Mouse (Mus musculus) mouse embryonic stem cell (cell line): ENCODE measurements at regions not wholly inside any gene's neighbourhood (a gene's known extent, or its start where the extent isn't known, plus 50 kb on each side); places are given as distances from the start of the nearest gene placed in this dataset.

Experiments used
- in situ Hi-C, 2 experiments: fragments of 300-500 bp; cut with MboI; formaldehyde crosslinking; loops; 1 replicate in 1 of 2; 3 replicates in 1 of 2; pipeline ENCODE4 v1.14.3; 2019 to 2020; ENCODE audit warnings: low sequenced_read_pairs in 2 of 2, low pct_unique_long_range_greater_than_20kb in 1 of 2, mixed read lengths in 1 of 2; ENCODE audit not compliant: unreplicated experiment in 1 of 2

DNA sequence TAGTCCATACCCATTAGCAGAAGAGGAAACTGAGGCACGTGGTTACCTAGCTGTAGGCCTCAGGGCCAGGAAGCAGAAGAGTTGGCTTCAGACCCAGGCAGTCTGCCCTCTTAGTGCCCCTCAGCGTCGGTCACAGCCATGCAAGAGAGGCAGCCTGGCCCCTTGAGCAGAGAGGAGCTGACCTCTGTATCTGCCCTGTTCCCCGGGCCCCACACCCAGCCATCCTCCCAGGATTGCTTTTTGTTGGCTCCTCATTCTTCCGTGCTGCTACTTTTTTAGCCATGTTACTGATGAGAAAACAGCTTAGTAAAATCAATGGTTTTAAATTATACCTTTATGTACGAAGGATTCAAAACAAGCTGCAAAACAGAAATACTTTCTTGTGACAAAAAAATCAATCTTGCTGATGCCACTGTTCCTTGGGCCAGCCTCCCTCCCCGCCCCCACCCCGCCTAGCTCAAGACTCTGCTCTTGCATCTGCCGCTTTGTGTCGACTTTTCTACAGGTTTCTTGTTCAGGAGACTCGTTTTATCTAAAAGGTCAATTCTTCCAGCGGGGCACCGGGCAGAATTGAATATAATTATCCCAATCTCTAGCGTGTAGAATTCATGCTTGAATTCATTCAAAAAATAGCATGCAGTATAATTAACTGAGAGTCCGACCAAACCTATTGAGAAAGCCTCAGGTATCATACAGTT, 70.8 kb downstream of the Sall1 start:
- in situ Hi-C loops = no loop called here

DNA sequence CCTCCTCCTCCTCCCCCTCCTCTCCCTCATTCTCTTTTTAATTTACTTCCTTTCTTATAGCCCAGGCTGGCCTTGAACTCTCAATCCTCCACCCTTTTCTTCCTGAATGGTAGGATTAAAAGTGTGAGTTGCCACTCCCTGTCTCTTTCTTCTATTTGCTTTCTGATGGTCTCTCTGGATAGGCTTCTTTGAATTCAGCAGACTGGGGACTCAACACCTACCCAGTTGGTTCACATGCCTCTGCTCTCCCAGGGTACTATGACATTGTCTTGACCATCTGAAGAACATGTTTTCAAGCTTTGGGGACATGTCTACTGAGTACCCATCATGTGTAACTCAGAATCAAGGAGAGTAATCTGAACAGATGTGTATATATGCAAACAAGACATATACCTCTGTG, 85.1 kb downstream of the Sall1 start:
- in situ Hi-C loops = loop anchor here in 1 of 2 experiments (5.0 kb wide), 1 partner anchor 43 kb away; no protein-coding TSS in a partner anchor

DNA sequence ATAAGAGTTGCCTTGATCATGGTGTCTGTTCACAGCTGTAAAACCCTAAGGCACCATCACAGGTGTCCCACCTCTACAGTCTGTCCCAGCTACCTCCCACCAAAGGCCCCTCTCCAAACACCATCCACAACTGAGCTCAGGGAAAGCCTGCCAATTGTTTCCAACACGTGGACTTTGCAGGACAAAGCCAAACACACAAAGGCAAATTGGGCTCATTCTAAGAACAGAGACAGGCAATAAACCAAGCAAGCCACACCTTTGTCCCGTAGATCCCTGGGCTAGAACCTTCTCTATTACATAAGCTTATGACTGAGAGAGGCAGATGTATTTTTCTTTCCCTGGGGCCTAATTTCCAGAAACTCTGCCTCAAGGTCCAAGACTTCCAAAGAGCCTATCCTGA, 90.8 kb downstream of the Sall1 start:
- in situ Hi-C loops = no loop called here

DNA sequence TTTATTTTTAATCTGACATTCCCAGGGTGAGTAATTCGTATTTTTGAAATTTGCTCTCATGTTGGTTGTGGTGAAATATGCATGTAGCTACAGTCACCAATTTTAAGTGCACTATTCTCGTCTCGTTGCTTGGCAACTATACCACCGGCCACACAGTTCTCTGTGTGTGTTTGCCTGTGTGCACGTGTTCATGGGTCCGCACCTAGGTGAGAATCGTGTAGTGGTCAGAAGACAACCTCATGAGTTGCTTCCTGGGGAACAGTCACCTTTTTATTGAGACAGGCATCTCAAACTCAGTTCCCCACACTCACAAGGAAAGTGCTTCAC, 92.2 kb downstream of the Sall1 start:
- in situ Hi-C loops = no loop called here

DNA sequence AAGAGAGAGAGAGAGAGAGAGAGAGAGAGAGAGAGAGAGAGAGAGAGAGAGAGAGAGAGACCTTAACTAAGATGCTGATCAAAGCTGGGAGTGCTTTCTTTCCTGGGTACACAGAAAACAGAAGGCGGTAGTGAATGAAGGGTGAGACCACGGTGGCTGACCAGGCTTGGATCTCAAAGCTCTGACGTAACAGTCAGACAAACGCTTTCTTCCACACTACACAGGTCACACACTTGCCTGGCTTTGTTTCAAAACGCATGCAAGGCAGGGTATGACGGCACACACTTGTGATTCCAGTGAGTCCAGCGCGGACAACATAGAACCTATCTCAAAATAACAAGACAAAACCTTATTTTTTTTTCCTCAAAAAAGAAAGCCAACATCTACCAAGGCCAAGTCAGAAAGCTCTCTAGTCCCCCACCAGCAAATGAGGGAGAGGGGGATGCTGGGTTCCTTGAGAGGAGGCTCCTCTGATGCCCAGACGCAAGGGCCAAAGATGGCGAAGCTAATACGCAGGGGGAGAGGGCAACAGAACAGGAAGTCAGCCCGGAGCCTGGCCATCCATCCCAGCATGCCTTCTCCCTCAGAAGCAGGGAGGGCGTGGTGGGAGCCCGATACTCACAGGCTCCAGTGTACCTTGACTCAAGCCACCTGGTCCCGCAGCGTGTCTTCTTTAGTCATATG, 92.7 kb downstream of the Sall1 start:
- in situ Hi-C loops = no loop called here

DNA sequence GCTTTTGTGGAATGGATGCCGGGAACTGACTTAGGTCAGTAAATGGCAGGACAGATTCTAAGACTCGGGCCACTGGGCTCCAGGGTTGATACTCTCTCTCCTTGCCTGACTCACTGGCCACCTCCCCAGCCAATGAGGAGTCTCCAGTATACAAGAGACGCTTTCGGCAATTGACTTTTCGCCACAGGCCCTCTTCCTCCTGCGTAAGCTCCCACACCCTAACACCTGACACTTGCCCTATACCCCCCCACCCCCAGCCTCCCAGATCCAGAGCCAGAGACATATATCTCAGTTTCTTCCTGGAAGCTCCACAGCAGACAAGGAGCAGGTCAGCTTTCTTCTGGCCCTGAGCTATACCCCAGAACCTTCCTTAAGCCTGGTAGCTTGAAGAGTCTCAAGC, 94.0 kb downstream of the Sall1 start:
- in situ Hi-C loops = loop anchor here (5.0 to 10.0 kb wide), 4 partner anchors 52 to 115 kb away; no protein-coding TSS in a partner anchor

DNA sequence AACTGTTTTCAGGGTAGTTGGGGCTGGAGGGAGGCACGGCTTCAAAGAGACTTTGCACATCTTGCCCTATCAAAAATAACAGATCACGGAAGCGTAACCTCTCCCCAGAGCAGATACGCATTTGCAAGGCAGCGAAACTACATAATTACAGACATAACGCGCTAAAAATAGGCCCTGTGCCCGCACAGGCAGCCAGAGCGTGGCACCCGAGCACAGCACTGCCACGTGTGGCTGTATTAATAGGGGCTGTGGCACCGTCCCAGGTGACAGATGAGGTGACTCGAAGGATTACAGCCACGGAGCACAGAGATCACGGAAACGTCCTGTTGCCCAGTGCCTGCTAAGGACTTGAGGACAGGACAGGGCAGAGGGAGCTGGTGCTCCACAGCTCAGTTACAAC, 95.0 kb downstream of the Sall1 start:
- in situ Hi-C loops = loop anchor here (5.0 to 10.0 kb wide), 4 partner anchors 53 to 116 kb away; no protein-coding TSS in a partner anchor

DNA sequence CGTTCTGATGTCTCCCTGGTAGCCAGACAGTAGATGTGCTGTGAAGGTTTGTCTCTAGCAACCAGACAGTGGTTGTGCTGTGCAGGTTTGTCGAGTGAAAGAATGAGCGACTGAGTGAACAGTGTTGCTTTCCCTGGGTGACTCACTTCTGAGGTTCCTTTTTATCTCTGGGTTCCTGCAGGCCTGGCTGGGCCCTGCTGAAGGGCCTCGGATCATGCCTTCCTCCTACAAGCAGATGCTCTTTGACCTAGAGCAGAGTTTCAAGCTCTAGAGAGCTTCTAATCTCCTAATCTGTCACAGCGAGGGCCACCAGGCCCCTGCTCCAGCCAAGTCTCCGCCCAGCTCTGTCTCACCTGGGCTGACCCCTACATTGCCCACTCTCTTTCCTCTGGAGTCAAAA, 95.6 kb downstream of the Sall1 start:
- in situ Hi-C loops = loop anchor here (5.0 to 10.0 kb wide), 4 partner anchors 54 to 116 kb away; no protein-coding TSS in a partner anchor

DNA sequence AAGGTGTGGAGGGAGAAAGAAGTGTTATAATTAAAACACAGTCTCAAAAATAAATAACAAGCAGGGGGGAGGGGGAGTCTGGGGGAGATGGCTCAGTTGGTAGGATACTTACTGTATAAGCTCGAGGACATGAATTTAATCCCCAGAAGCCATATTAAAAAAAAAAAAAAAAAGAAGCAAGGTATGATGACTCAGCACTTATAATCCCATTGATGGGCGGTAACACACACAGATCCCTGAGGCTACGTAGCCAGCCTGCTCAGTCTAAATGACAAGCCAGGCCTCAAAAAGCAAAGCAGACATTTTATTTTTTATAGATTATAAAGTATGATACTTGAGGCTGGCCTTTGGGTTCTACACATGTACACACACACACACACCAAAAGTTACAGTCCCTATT, 96.6 kb downstream of the Sall1 start:
- in situ Hi-C loops = loop anchor here (5.0 to 10.0 kb wide), 4 partner anchors 55 to 117 kb away; no protein-coding TSS in a partner anchor

DNA sequence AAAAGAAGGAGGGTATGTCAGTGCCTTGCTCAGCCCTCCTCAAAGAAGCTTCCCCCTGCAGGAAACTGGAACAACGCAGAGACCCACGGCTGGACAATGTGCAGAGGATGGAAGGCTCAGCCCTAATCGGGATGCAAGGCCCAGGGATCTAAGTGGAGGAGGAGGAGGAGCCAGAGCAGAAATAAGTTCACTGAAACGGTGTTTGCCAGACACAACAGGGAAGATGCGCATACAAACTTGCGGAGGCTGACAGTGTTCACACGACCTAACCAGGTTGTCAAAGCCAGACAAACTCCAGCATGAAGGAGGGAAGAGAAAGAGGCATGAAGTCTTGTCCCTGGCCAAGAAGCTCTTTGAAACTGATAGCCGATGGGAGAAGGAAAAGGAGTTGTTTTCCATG, 98.3 kb downstream of the Sall1 start:
- in situ Hi-C loops = loop anchor here (5.0 to 10.0 kb wide), 4 partner anchors 57 to 119 kb away; no protein-coding TSS in a partner anchor

DNA sequence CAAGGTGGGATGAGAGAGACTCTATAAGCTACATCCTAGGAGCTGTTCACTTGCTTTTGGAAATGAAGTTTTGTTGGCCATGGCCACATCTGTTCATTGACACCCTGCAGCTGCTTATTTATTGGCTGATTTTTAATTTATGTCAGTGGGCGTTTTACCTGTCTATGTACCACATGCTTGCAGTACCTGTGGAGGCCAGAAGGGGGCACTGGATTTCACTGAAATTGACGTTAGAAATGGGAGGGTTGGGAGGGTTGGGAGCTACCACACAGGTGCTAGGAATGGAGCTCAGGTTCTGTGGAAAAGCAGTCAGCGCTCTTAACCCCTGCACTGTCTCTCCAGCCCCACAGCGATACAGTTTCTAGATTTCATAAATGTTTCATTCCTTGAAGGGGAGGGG, 99.9 kb downstream of the Sall1 start:
- in situ Hi-C loops = loop anchor here in 1 of 2 experiments (10.0 kb wide), 2 partner anchors 81 to 121 kb away; no protein-coding TSS in a partner anchor

DNA sequence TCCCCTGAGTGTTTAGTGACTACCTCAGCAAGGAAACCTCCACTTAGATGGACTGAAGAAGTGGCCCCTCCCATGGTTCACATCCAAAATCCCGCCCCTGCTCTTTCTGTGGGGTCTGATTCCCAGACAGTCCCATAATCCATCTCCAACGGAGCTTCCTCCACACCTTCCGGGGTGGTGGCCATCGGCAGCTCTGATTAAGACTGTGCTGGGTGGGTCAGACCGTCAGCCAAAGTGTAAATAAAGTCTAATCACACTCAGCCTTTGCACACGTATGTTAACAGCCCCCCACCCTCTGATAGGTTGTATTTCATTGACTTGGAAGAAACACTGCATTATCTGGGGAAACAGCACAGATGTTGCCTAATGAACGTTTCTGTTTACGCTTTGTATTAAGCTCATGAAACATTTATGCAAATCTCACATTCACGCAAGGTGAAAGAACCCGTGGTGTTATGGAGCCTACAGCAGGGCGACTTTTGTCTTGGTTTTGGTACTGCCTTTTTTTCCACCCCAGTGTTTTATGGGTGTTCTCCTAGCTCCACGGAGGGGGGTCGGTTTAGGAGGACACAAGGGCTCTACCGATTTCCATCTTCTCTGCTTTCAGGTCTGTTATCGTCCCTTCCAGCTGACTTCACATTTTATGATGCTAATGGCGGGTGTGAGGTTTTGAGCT, 104.8 kb downstream of the Sall1 start:
- in situ Hi-C loops = no loop called here

DNA sequence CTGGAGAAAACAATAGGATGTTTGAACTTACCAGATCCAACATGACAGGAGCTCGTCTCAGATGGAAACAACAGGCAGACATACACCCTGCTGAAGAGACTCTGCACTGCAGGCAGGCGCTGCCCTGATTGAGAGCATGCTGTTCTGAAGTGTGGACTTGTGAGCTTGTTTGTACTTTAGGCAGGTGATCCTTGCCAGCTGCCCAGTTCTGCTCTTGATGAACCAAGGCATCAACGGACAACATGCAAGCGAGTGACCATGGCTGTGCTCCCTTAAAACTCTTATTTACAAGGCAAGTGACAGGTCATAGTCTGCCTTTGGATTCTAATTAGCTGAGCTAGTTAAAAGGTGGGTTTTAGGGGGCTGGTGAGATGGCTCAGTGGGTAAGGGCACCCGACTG, 109.3 kb downstream of the Sall1 start:
- in situ Hi-C loops = no loop called here

DNA sequence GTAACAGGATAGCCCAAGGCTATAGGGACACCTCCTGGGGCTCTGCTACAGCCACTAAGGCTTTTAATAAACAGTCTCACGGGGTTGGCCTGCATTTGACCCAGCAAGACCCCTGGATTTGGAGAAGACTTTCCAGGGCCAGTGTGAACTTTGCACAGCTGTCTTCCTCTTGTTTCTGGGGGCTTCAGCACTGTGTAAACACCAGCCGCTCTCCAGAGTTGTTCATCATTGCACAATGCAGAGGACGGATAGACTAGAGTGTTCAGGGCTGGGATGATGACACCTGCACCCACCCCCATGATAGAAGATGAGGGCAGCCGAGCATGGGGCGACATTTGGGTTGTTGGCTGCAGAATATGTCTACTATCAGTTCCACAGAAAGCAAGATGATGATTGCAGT, 112.9 kb downstream of the Sall1 start:
- in situ Hi-C loops = no loop called here

DNA sequence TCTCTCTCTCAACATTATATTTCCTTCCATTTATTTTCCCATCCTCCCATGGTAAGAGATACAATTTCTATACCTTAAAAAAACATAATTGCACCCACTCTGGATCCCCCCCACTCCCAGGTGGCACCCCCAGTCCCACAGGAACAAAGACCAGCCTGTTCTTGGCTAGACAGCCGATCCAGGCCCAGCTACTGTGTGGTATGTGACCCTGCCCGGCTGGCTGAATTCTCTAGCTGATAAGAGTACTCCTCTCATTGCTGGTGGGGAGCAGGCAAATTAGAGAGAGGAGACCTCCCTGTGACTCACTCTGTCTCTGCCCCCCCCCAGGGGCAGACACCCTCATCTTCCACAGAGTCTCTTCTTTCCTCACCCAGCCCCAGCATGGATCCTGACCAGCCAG, 113.6 kb downstream of the Sall1 start:
- in situ Hi-C loops = no loop called here

DNA sequence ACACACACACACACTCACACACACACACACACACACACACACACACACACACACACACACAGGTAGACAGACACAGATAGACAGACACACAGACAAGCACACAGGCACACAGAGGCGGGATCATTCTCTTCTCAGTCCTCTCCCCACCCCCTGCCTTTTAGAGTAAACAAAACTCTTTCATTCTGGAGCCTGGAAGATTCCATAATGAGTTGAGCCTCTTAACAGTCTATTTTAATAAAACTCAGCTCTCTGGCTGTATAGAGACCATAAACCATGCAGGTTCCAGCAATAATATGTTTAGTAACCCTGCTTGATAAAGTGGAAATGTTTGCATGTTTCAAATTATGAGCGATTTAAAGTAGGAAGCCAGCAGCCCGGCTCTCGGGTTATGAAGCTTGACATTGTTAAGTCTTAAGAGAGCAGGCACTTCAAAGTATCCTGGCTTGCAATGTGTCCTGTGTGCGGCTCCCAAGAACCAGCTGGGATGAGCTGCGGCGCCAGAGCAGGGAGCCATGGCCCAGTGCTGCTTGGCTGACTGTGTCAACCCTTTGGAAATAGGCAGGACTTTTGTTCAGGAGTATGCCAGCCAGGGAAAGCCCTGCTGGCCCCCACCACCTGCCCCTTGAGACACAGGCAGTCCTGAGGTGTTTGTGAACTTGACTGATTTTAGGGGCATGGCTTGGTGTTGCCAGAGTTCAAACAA, 115.1 kb downstream of the Sall1 start:
- in situ Hi-C loops = no loop called here

DNA sequence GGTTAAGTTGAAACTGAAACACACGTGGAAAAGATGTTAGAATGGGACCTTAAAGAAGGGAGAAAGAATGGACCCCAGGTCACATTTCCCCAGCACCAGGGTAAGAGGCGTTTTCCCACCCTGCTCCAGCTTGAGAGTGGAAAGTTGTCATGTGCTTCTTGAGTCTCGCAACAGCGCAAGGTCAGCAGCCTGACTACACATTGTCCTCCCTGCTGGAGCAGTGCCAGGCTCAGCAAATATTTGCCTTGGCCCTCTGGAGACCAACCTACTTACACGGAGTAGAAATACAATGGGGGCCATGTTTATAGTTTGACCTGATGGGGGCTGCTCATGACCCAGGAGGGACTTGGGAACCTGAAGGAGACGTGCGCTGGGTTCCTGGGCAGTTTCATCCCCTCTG, 121.1 kb downstream of the Sall1 start:
- in situ Hi-C loops = no loop called here

DNA sequence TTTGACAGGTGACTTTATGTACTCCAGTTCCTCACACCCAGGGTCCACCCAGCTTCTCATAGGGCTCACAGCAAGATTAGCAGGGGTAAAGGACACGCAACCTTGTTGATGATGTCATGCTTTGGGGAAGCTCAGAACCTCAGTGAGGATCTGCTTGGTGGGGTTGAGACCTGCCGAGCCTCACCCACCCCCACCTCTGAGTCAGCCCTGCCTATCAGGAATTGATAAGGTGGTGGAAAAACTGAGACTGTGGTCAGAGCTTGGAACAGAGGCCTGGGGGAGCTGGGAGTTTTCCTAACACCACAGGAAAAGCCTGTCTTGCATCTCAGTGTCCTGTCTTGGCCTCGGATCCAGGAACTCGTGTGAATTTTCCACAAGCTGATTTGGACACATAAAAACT, 122.0 kb downstream of the Sall1 start:
- in situ Hi-C loops = no loop called here

DNA sequence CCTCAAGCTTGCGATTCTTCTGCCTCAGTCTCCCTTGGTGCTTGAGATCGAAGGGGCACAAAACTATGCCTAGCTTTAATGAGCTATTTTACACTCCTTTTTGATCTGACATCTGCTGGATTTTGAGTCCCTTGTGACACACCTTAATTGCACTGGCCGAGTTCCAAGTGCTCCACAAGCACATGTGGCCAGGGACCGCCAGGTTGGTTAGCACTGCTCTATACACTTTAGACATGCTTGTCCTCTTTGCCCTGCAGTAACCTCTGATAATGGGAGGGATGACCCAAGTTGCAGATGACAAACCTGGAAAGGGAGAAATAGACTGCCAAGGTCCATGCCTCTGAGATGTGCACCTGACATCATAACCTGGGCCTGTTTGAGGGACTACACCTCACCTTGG, 124.7 kb downstream of the Sall1 start:
- in situ Hi-C loops = no loop called here
